Mouse (Mus musculus) thymus, adult 2 months (tissue): ENCODE data around the gene Jup.

ENCODE experiments used
- CTCF ChIP-seq: fragments of 200-500 bp; IDR thresholded peaks from 2 replicates; pipeline ENCODE4 v1.5.1; 2012; ENCODE audit warnings: mild to moderate bottlenecking, control low read depth, low read length, moderate library complexity, borderline replicate concordance; ENCODE audit not compliant: control insufficient read depth, poor library complexity, insufficient read depth; ENCODE audit errors: extremely low read depth
- POLR2A ChIP-seq: fragments of 200-500 bp; IDR thresholded peaks from 2 replicates; pipeline ENCODE4 v1.6.1; 2012; ENCODE audit warnings: mild to moderate bottlenecking, low read length, control low read depth, moderate library complexity; ENCODE audit not compliant: control insufficient read depth, poor library complexity, insufficient read depth; ENCODE audit errors: extremely low read depth

- TF ChIP-seq CTCF (no peak), POLR2A (no peak)
These were observed 1.8 kb upstream of the Jup start for GRCm38 (mm10) chr11:100399320-100399719.
